Mouse (Mus musculus): ENCODE data around the gene Map4k4. TPM values are rescaled to one million over a fixed set of nuclear protein-coding genes. Genes with fewer than 3 reads are reported as not detected.

Gene Map4k4
- polyA plus RNA-seq, 1 experiment from 2014 or later, result 49.5 TPM

DNA sequence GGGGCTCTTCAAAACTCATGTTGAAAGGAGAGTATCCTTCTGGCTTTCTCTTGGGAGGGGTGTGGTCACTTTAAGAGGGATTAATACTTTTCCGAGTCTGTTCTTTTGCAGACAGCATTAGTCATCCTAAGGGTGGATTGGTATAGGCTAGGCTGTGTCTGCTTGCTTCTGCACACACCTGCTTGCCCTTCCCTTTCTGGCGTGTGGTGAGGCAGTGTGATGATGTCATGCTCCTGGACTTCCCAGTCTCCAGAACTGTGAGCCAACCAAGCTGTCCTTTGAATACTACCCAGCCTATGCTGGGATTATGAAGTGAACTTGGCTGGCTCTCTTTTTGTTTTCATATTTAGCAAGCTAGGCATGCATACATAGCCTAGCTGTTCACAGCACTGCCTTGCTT is 5.6 kb upstream of the Map4k4 start:
- no peak overlapping the region for H3K9ac ChIP-seq (replicated peaks; ENCODE audit: low read depth, low read length)
- H3K4me3 ChIP-seq (replicated peaks; ENCODE audit: low read length), result no peak overlapping the region
- H3K4me1 ChIP-seq (replicated peaks; ENCODE audit: control insufficient read depth, insufficient read depth, low read length), result peaks cover 7% of the 10 kb centered on the region
- H3K27me3 ChIP-seq (replicated peaks; ENCODE audit: control insufficient read depth, insufficient read depth, low read length), result no peaks in the 10 kb centered on the region
- H3K9me3 ChIP-seq (ENCODE audit: control insufficient read depth, low read length), result no peaks in the 10 kb centered on the region
- ATAC-seq, result no peak
- 32% methylated on average over 2 of the region's 2 CpGs for WGBS
- no peaks in the 10 kb centered on the region for H3K36me3 ChIP-seq (ENCODE audit: control insufficient read depth, insufficient read depth)
- no peak overlapping the region for H3K4me2 ChIP-seq (ENCODE audit: low read length)
- no peak overlapping the region for H3K27ac ChIP-seq (ENCODE audit: low read length)

DNA sequence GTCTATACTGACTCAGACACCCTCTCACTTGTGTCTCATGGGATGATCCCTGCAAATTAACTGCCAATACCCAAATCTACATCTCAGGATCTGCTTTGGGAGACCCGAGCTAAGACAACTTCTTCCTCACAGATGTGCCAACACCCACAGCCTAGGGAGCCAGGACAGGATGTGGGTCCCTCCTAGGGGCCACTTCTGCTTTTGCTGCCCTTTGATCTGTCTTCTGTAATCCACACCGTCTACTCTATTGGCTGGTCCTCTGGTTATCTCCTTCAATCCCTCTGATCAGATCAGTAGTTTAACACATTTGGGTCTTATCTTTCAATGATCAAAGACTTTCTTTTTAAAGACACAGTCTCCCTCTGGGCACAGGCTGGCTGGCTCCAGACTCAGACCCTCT is 5.2 kb upstream of the Map4k4 start:
- WGBS, result 60% methylated on average over 2 of the region's 2 CpGs
- no peak overlapping the region for H3K4me2 ChIP-seq (ENCODE audit: low read length)
- no peaks in the 10 kb centered on the region for H3K36me3 ChIP-seq (ENCODE audit: control insufficient read depth, insufficient read depth)
- no peaks in the 10 kb centered on the region for H3K27me3 ChIP-seq (replicated peaks; ENCODE audit: control insufficient read depth, insufficient read depth, low read length)
- no peak for ATAC-seq
- no peak overlapping the region for H3K4me3 ChIP-seq (replicated peaks; ENCODE audit: low read length)
- no peaks in the 10 kb centered on the region for H3K9me3 ChIP-seq (ENCODE audit: control insufficient read depth, low read length)
- peaks cover 8% of the 10 kb centered on the region for H3K4me1 ChIP-seq (replicated peaks; ENCODE audit: control insufficient read depth, insufficient read depth, low read length)
- H3K27ac ChIP-seq (ENCODE audit: low read length), result no peak overlapping the region
- H3K9ac ChIP-seq (replicated peaks; ENCODE audit: low read depth, low read length), result no peak overlapping the region

DNA sequence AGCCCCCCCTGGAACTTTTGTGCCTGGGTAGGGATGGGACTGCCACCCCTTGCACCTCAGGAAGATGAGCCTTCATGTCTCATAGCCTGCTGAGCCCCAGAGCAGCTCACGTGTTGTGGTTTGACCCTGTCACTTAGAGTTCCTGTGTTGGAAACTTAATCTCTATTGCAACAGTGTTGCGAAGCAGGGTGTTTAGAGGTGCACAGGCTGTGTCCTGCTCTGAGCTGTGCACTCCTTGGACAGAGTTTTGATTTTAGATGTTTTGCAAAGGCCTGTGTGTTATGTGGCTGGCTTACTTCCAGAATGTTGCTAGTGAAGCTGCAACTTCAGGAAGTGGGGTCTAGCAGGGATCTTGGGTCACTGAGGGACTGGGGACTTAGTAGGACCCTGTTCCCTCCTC is 4.1 kb upstream of the Map4k4 start:
- H3K27ac ChIP-seq (ENCODE audit: low read length), result no peak overlapping the region
- H3K9me3 ChIP-seq (ENCODE audit: control insufficient read depth, low read length), result no peaks in the 10 kb centered on the region
- WGBS, result 76% methylated on average over 2 of the region's 2 CpGs
- no peak overlapping the region for H3K9ac ChIP-seq (replicated peaks; ENCODE audit: low read depth, low read length)
- ATAC-seq, result no peak
- no peak overlapping the region for H3K4me2 ChIP-seq (ENCODE audit: low read length)
- no peaks in the 10 kb centered on the region for H3K36me3 ChIP-seq (ENCODE audit: control insufficient read depth, insufficient read depth)
- peaks cover 8% of the 10 kb centered on the region for H3K4me1 ChIP-seq (replicated peaks; ENCODE audit: control insufficient read depth, insufficient read depth, low read length)
- H3K4me3 ChIP-seq (replicated peaks; ENCODE audit: low read length), result no peak overlapping the region
- no peaks in the 10 kb centered on the region for H3K27me3 ChIP-seq (replicated peaks; ENCODE audit: control insufficient read depth, insufficient read depth, low read length)

DNA sequence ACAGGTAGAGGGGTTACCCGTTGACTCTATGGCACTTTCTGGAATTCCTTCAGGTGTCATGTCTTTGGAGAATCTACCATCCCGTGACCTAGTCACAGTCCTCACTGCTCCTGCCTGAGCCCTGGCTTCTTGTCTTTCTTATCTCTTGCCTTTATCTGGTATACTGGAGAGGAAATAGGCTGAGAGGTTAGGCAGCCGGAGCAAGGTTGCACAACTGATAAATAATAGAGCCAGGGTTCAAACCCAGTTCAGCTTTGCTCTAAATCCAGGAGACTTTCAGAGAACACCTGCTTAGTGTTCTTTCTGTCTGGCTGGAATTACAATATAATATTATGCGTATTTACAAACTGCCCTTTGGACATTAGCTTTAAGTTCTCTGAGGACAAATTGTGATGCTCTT is 2.0 kb upstream of the Map4k4 start:
- Histone ChIP-seq H3K27ac (ENCODE audit: low read length) (no peak overlapping the region), H3K4me3 (replicated peaks; ENCODE audit: low read length) (no peak overlapping the region), H3K36me3 (ENCODE audit: control insufficient read depth, insufficient read depth) (no peaks in the 10 kb centered on the region), H3K9ac (replicated peaks; ENCODE audit: low read depth, low read length) (no peak overlapping the region), H3K4me1 (replicated peaks; ENCODE audit: control insufficient read depth, insufficient read depth, low read length) (peaks cover 17% of the 10 kb centered on the region), H3K27me3 (replicated peaks; ENCODE audit: control insufficient read depth, insufficient read depth, low read length) (no peaks in the 10 kb centered on the region), H3K9me3 (ENCODE audit: control insufficient read depth, low read length) (no peaks in the 10 kb centered on the region), H3K4me2 (ENCODE audit: low read length) (no peak overlapping the region)
- ATAC-seq, result no peak
- 81% methylated on average over 4 of the region's 4 CpGs for WGBS

DNA sequence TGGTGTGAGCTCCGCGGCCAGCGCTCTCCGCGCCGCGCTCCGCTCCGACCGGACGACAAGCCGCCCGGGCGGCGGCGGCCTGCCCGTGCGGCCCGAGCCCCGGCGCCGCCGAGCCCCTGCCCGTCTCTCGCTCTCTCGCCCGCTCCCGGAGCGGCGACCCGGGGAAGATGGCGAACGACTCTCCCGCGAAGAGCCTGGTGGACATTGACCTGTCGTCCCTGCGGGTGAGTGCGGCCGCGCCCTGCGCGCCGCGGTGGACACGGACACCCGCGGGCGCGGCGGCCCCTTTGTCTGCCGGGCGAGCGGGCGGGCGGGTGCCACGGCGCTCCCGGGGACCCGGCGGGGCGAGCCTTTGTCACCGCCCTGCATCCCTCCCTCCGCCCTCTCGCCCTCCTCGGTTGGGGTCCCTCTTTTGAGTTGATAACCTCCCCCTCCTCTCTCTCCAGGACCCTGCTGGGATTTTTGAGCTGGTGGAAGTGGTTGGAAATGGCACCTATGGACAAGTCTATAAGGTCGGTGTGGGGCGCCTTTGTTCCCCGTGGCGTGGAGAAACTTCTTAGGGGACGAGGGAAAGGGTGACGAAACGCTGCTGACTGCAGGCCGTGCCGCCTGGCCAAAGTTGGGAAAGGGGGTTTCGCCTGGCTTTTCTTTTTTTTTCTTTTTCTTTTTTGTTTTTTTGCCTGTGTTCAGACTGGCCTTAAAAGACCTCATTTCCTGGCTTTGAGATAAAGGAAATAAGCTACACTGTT is 524 bp downstream of the Map4k4 start:
- Histone ChIP-seq H3K4me1 (replicated peaks; ENCODE audit: control insufficient read depth, insufficient read depth, low read length) (peaks cover 43% of the 10 kb centered on the region), H3K9me3 (ENCODE audit: control insufficient read depth, low read length) (no peaks in the 10 kb centered on the region), H3K36me3 (ENCODE audit: control insufficient read depth, insufficient read depth) (no peaks in the 10 kb centered on the region), H3K4me2 (ENCODE audit: low read length) (peak overlapping the region; percentile 92), H3K4me3 (replicated peaks; ENCODE audit: low read length) (peak overlapping the region; percentile 97), H3K27me3 (replicated peaks; ENCODE audit: control insufficient read depth, insufficient read depth, low read length) (no peaks in the 10 kb centered on the region), H3K9ac (replicated peaks; ENCODE audit: low read depth, low read length) (peak overlapping the region; percentile 100), H3K27ac (ENCODE audit: low read length) (peak overlapping the region; percentile 100)
- ATAC-seq, result peak; percentile 39
- under 1% methylated on average over 59 of the region's 75 CpGs for WGBS

DNA sequence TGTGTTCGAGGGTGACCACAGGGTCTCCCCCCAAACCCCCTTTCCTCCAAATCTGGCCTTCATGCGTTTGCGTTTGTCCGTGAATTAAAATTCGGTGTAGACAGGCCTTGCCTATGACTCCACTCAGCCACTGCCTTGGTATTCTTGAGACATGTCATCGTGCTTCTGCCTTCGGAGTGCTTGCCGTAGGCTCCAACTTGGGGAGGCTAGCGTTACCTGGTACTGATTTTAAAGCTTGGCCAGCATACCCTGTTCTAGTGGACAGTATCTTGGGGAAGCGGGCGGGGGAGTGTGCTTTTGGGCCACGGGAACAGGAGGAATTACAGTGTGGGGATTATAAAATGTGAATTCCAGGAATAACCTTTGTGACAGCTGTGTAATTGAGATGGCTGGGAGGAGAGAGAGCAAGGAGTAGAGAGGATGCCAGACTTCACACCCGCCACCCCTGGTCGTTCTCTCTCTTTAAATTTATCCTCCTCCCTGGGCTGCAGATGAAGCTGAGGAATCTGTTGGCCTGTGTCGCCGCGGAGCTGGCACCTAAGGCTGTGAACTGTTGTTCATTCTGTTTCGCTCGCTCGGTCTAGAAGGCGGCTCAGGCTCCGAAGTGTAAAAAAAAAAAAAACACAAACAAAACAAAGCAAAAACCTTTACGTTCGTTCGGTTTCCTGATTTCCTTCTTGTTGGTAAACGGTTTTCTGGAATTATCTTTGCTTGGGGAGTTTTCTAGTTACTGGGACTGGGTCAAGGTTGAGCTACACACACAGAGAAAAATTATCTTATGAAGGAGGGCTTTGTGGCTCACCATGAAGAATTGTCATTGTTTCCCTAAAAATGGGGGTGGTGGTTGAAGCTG is 1.4 kb downstream of the Map4k4 start:
- WGBS, result under 1% methylated on average over 26 of the region's 26 CpGs
- H3K9ac ChIP-seq (replicated peaks; ENCODE audit: low read depth, low read length), result peak overlapping the region; percentile 100
- ATAC-seq, result no peak
- H3K4me1 ChIP-seq (replicated peaks; ENCODE audit: control insufficient read depth, insufficient read depth, low read length), result peaks cover 51% of the 10 kb centered on the region
- H3K9me3 ChIP-seq (ENCODE audit: control insufficient read depth, low read length), result no peaks in the 10 kb centered on the region
- H3K36me3 ChIP-seq (ENCODE audit: control insufficient read depth, insufficient read depth), result no peaks in the 10 kb centered on the region
- peak overlapping the region; percentile 100 for H3K27ac ChIP-seq (ENCODE audit: low read length)
- peak overlapping the region; percentile 97 for H3K4me3 ChIP-seq (replicated peaks; ENCODE audit: low read length)
- H3K27me3 ChIP-seq (replicated peaks; ENCODE audit: control insufficient read depth, insufficient read depth, low read length), result no peaks in the 10 kb centered on the region
- peak overlapping the region; percentile 92 for H3K4me2 ChIP-seq (ENCODE audit: low read length)

DNA sequence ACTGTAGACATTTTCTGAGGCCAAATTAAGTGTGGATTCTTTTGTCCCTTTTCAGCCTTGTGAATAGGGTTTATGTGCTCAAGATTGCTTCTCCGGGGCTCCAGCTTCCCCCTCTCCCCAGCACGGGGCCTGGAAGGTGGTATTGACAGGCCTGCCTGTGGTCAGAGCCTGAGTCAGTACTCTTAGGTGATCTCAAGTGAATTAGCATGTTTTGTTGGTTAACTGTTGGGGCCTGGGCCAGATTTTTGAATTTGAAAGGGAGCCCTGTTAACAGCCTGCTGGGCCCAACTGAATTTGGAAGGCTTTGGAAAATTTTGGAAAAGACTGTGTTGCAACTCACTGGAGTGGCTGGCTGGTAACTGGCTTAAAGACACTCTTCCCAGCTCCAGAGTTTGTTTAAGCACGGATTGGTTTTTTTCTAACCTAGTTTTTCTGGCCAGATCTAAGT is 2.0 kb downstream of the Map4k4 start:
- Histone ChIP-seq H3K36me3 (ENCODE audit: control insufficient read depth, insufficient read depth) (no peaks in the 10 kb centered on the region), H3K4me1 (replicated peaks; ENCODE audit: control insufficient read depth, insufficient read depth, low read length) (peaks cover 57% of the 10 kb centered on the region), H3K27ac (ENCODE audit: low read length) (peak overlapping the region; percentile 100), H3K9ac (replicated peaks; ENCODE audit: low read depth, low read length) (peak overlapping the region; percentile 100), H3K4me3 (replicated peaks; ENCODE audit: low read length) (peak overlapping the region; percentile 97), H3K27me3 (replicated peaks; ENCODE audit: control insufficient read depth, insufficient read depth, low read length) (no peaks in the 10 kb centered on the region), H3K4me2 (ENCODE audit: low read length) (peak overlapping the region; percentile 92), H3K9me3 (ENCODE audit: control insufficient read depth, low read length) (no peaks in the 10 kb centered on the region)
- ATAC-seq, result peak; percentile 6; the same call in 1 of the 2 replicates
- 0% methylated on average over 3 of the region's 3 CpGs for WGBS

DNA sequence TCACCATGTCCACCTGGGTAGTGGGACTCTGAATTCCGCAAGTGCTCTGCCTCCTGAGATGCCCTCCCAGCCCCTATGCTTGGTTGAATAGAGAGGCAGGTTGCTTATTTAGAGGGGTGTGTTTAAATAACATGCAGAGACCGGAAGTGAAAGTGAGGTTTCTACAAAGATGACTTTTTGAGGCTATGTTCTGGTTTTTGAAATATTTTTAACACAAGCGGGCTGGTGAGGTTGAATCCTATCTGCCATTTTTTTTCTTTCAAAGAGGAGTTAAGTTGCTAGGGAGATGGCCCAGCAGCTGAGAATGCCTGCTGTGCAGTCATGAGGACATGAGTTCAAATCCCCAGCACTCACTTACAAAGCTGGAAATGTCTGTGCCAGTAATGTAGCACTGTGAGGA is 4.0 kb downstream of the Map4k4 start:
- 0 out of 2 replicates have a peak overlapping the region, but pooled peaks have one; percentile 9 for H3K4me3 ChIP-seq (replicated peaks; ENCODE audit: low read length)
- no peak for ATAC-seq
- H3K9me3 ChIP-seq (ENCODE audit: control insufficient read depth, low read length), result no peaks in the 10 kb centered on the region
- H3K36me3 ChIP-seq (ENCODE audit: control insufficient read depth, insufficient read depth), result no peaks in the 10 kb centered on the region
- peak overlapping the region; percentile 24 for H3K4me2 ChIP-seq (ENCODE audit: low read length)
- no peaks in the 10 kb centered on the region for H3K27me3 ChIP-seq (replicated peaks; ENCODE audit: control insufficient read depth, insufficient read depth, low read length)
- 95% methylated on average over 3 of the region's 3 CpGs for WGBS
- no peak overlapping the region for H3K9ac ChIP-seq (replicated peaks; ENCODE audit: low read depth, low read length)
- H3K27ac ChIP-seq (ENCODE audit: low read length), result no peak overlapping the region
- H3K4me1 ChIP-seq (replicated peaks; ENCODE audit: control insufficient read depth, insufficient read depth, low read length), result peaks cover 71% of the 10 kb centered on the region

DNA sequence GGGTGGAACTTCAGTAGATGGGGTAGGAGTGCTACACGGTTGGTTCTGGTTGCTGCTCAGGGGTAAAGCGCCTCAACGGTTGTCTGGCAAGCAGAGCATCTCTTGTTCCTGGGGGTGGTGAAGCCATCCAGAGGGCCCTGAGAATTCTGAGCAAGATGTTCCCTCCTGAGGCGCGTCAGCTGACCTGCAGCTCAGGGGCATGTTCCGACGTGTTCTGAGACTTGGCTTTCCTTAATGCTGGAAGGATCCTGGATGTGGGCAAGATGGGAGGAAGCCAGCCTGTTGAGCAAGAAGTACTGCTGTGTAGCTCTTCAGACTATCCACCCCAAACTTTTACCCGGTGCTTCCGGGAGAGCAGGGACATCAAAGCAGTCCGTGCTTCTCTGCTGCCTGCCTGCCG is 6.2 kb downstream of the Map4k4 start:
- Histone ChIP-seq H3K27ac (ENCODE audit: low read length) (no peak overlapping the region), H3K4me3 (replicated peaks; ENCODE audit: low read length) (no peak overlapping the region; the same call in 1 of the 2 replicates), H3K9me3 (ENCODE audit: control insufficient read depth, low read length) (no peaks in the 10 kb centered on the region), H3K36me3 (ENCODE audit: control insufficient read depth, insufficient read depth) (peaks cover 3% of the 10 kb centered on the region), H3K4me2 (ENCODE audit: low read length) (peak overlapping the region; percentile 20), H3K9ac (replicated peaks; ENCODE audit: low read depth, low read length) (0 out of 2 replicates have a peak overlapping the region, but pooled peaks have one; percentile 8), H3K27me3 (replicated peaks; ENCODE audit: control insufficient read depth, insufficient read depth, low read length) (no peaks in the 10 kb centered on the region), H3K4me1 (replicated peaks; ENCODE audit: control insufficient read depth, insufficient read depth, low read length) (peaks cover 77% of the 10 kb centered on the region)
- WGBS, result 63% methylated on average over 11 of the region's 11 CpGs
- no peak for ATAC-seq
